Mouse (Mus musculus) neural tube, embryonic 14.5 days (tissue): ENCODE results near the gene Il12rb1. TPM values are rescaled to one million over a fixed set of nuclear protein-coding genes. Genes with fewer than 3 reads are reported as not detected.

Experiments
- ATAC-seq: fragments of 200-750 bp; cut with Nextera tagmentation; 2 replicates; pipeline ENCODE4 v1.8.0; 2017; ENCODE audit warnings: low read depth, mild to moderate bottlenecking, moderate TSS enrichment, moderate library complexity
- H3K27ac ChIP-seq: fragments of 300-500 bp; sonication (generic); 2 replicates; pipeline ENCODE4 v1.5.1; 2014; ENCODE audit warnings: low read depth, mild to moderate bottlenecking, control low read depth, low read length, moderate library complexity, mixed read lengths
- H3K27me3 ChIP-seq: fragments of 300-500 bp; sonication (generic); 2 replicates; pipeline ENCODE4 v1.6.1; 2014; ENCODE audit warnings: low read length; ENCODE audit not compliant: control insufficient read depth, insufficient read depth
- H3K36me3 ChIP-seq: fragments of 300-500 bp; sonication (generic); 2 replicates; pipeline ENCODE4 v1.6.1; 2014; ENCODE audit warnings: low read length, mixed read lengths; ENCODE audit not compliant: control insufficient read depth, insufficient read depth
- H3K4me1 ChIP-seq: fragments of 300-500 bp; sonication (generic); 2 replicates; pipeline ENCODE4 v1.6.1; 2014; ENCODE audit warnings: low read length; ENCODE audit not compliant: control insufficient read depth, insufficient read depth
- H3K4me2 ChIP-seq: fragments of 300-500 bp; sonication (generic); 2 replicates; pipeline ENCODE4 v1.6.1; 2014; ENCODE audit warnings: mild to moderate bottlenecking, low read depth, low read length, control low read depth
- H3K4me3 ChIP-seq: fragments of 300-500 bp; sonication (generic); 2 replicates; pipeline ENCODE4 v1.5.1; 2014; ENCODE audit warnings: low read depth, low read length, control low read depth, mixed read lengths
- H3K9ac ChIP-seq: fragments of 300-500 bp; sonication (generic); replicated peaks from 2 replicates; pipeline ENCODE4 v1.6.1; 2014; ENCODE audit warnings: low read depth, mild to moderate bottlenecking, control low read depth, low read length, mixed read lengths
- H3K9me3 ChIP-seq: fragments of 300-500 bp; sonication (generic); 2 replicates; pipeline ENCODE4 v1.6.1; 2016; ENCODE audit warnings: low read length; ENCODE audit not compliant: control insufficient read depth
- WGBS: fragments of 180-500 bp; shearing (Covaris S2); extraction: QIAGEN DNeasy Blood & Tissue Kit; methylation state at CpG from one replicate; pipeline ENCODE4 v1.1.7; 2014; 5-methylcytosine and 5-hydroxymethylcytosine counted together
- polyA plus RNA-seq: library from polyadenylated mRNA; unstranded; fragments of >200 nt; fragmentation: Nextera tagmentation; extraction: Ambion mirVana; gene quantifications from 2 replicates; pipeline ENCODE4 v1.2.1, GENCODE M21; 2014

Gene Il12rb1
- polyA plus RNA-seq, 1 experiment from 2014 or later = not detected

GRCm38 (mm10) chr8:70771217-70771616 lies 37.0 kb upstream of the Il12rb1 start:
- peaks cover 29% of the 10 kb centered on the region for H3K4me1 ChIP-seq
- ATAC-seq = no peak

GRCm38 (mm10) chr8:70772075-70772474 lies 36.2 kb upstream of the Il12rb1 start:
- Histone ChIP-seq H3K9ac (no peak overlapping the region), H3K4me1 (peaks cover 29% of the 10 kb centered on the region), H3K36me3 (peaks cover 53% of the 10 kb centered on the region)

More at GRCm38 (mm10) chr8:70771217-70771616, 37.0 kb upstream of the Il12rb1 start:
- WGBS = 92% methylated on average over 7 of the region's 7 CpGs
- Histone ChIP-seq H3K9ac (no peak overlapping the region), H3K4me3 (no peak overlapping the region), H3K27me3 (no peaks in the 10 kb centered on the region), H3K36me3 (peaks cover 53% of the 10 kb centered on the region), H3K4me2 (no peak overlapping the region), H3K27ac (no peak overlapping the region), H3K9me3 (no peaks in the 10 kb centered on the region)

GRCm38 (mm10) chr8:70772890-70773289 lies 35.4 kb upstream of the Il12rb1 start:
- Histone ChIP-seq H3K27ac (no peak overlapping the region), H3K36me3 (peaks cover 50% of the 10 kb centered on the region), H3K4me1 (peaks cover 34% of the 10 kb centered on the region), H3K9ac (no peak overlapping the region), H3K4me3 (no peak overlapping the region), H3K9me3 (no peaks in the 10 kb centered on the region), H3K27me3 (no peaks in the 10 kb centered on the region), H3K4me2 (no peak overlapping the region)
- 91% methylated on average over 9 of the region's 9 CpGs for WGBS
- ATAC-seq = no peak

More at GRCm38 (mm10) chr8:70772075-70772474, 36.2 kb upstream of the Il12rb1 start:
- H3K27me3 ChIP-seq = no peaks in the 10 kb centered on the region
- H3K27ac ChIP-seq = no peak overlapping the region
- 97% methylated on average over 13 of the region's 13 CpGs for WGBS
- no peaks in the 10 kb centered on the region for H3K9me3 ChIP-seq
- no peak for ATAC-seq
- no peak overlapping the region for H3K4me2 ChIP-seq
- H3K4me3 ChIP-seq = no peak overlapping the region

DNA sequence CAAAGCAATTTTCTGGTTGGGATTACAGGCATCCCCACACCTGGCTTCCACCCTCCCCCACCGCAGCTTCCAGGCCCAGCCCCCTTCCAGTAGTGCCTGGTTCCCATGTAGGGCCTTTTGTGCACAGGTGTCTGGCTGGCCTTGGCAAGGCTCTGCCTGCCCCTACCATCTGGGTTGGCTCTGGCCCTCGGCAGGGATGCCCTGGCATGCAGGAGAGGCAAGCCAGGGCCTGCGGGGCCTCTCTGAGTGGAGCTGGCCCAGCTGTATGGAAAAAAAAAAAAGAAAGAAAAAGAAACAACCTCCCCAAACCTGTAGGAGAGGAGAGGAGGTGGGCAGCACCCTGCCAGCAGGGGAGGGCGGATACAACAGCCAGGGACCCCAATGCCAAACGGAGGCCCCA lies 34.8 kb upstream of the Il12rb1 start:
- Histone ChIP-seq H3K4me1 (peaks cover 38% of the 10 kb centered on the region), H3K27ac (peak overlapping the region; percentile 35), H3K9ac (peak overlapping the region; percentile 22), H3K9me3 (no peaks in the 10 kb centered on the region), H3K4me3 (no peak overlapping the region), H3K36me3 (peaks cover 45% of the 10 kb centered on the region), H3K4me2 (no peak overlapping the region), H3K27me3 (no peaks in the 10 kb centered on the region)
- 78% methylated on average over 5 of the region's 5 CpGs for WGBS
- ATAC-seq = no peak

DNA sequence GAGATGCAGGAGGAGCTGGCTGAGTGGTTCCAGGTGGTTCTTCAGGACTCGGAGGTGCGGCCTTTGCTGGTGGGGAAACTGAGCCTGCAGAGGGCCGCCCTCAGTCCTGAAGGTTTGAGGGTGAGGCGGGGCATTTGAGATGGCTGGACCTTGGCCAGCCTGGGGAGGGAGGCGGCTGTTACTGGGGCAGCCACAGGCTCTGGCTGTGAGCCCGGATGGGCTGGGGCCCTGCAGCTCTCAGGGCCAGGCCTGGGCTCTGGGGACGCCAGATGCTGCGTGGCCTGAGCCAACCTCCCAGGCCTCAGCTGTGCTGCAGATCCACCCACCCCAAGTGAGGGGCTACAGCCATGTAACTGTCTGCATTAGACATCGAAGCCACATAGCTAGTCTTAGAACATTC lies 34.4 kb upstream of the Il12rb1 start:
- Histone ChIP-seq H3K4me3 (0 out of 2 replicates have a peak overlapping the region, but pooled peaks have one; percentile 1), H3K27me3 (no peaks in the 10 kb centered on the region), H3K9me3 (no peaks in the 10 kb centered on the region), H3K36me3 (peaks cover 40% of the 10 kb centered on the region), H3K27ac (peak overlapping the region; percentile 35), H3K4me1 (peaks cover 38% of the 10 kb centered on the region), H3K4me2 (peak overlapping the region; percentile 12; the same call in 1 of the 2 replicates), H3K9ac (peak overlapping the region; percentile 22)
- no peak for ATAC-seq
- 53% methylated on average over 7 of the region's 9 CpGs for WGBS

- Histone ChIP-seq H3K4me1 (peaks cover 38% of the 10 kb centered on the region), H3K27me3 (no peaks in the 10 kb centered on the region), H3K9ac (peak overlapping the region; percentile 39; the same call in 1 of the 2 replicates), H3K4me3 (peak overlapping the region; percentile 82; the same call in 1 of the 2 replicates), H3K9me3 (no peaks in the 10 kb centered on the region), H3K36me3 (peaks cover 41% of the 10 kb centered on the region), H3K4me2 (peak overlapping the region; percentile 88; the same call in 1 of the 2 replicates), H3K27ac (no peak overlapping the region)
- no peak for ATAC-seq
- 90% methylated on average over 18 of the region's 18 CpGs for WGBS
These were observed 33.5 kb upstream of the Il12rb1 start for GRCm38 (mm10) chr8:70774740-70775139.

DNA sequence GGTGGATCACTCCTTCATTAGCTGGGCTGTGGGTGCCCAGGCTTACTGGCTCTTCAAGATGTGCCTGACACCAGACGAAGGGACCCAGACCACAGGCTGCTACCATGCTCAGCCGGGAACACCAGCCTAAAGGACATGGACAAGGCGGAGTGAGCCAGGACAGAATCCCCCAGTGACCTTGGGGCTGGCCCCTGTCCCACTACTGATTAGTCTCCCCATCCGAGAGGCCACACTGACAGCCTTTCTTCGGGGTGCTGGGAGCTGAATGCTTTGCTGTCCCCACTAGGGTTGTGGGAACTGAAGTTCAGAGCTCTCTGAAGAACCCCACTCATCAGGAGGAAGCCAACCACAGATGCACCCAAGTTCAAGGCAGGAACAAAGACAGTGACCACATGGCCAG lies 33.0 kb upstream of the Il12rb1 start:
- WGBS = 85% methylated on average over 5 of the region's 5 CpGs
- Histone ChIP-seq H3K4me1 (peaks cover 38% of the 10 kb centered on the region), H3K36me3 (peaks cover 39% of the 10 kb centered on the region), H3K9ac (peak overlapping the region; percentile 97), H3K27ac (no peak overlapping the region), H3K9me3 (no peaks in the 10 kb centered on the region), H3K4me3 (peak overlapping the region; percentile 82), H3K27me3 (no peaks in the 10 kb centered on the region), H3K4me2 (peak overlapping the region; percentile 88)
- no peak for ATAC-seq

DNA sequence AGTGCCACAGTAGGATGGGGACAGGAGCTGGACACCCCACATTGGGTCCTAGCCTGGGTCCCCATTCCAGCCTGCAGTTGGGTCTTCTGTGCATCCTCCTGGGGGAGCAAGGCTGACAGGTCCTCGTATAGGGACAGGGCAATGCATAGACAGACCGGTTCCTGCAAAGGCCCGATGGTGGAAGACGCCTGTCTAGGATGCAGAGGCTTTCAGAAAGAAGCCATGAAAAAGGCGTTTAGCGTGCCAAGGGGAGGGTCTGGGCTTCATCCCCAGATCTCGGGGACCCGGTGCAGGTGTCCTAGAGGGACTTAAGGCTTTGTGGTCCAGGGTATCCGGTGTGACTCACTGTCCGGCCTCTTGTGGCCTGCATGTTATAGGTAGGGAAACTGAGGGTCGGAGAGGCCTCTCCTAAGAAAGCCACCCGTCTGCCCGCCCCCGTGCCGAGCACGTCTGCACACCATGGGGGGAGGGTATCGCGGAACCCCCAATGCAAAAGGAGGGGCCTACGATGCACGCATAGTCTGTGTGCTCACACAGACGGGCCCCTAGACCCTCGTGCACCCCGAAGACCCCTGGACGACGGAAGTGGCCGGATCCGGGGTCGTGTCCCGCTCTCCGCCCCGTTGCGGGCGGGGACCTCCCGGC lies 32.3 kb upstream of the Il12rb1 start:
- H3K4me1 ChIP-seq = peaks cover 38% of the 10 kb centered on the region
- no peaks in the 10 kb centered on the region for H3K27me3 ChIP-seq
- H3K9me3 ChIP-seq = no peaks in the 10 kb centered on the region
- H3K36me3 ChIP-seq = peaks cover 39% of the 10 kb centered on the region
- peak overlapping the region; percentile 88 for H3K4me2 ChIP-seq
- ATAC-seq = peak; percentile 0; the same call in 1 of the 2 replicates
- H3K9ac ChIP-seq = peak overlapping the region; percentile 97
- peak overlapping the region; percentile 86 for H3K27ac ChIP-seq
- 2% methylated on average over 31 of the region's 34 CpGs for WGBS
- H3K4me3 ChIP-seq = peak overlapping the region; percentile 82
